In the genomic region with DNA sequence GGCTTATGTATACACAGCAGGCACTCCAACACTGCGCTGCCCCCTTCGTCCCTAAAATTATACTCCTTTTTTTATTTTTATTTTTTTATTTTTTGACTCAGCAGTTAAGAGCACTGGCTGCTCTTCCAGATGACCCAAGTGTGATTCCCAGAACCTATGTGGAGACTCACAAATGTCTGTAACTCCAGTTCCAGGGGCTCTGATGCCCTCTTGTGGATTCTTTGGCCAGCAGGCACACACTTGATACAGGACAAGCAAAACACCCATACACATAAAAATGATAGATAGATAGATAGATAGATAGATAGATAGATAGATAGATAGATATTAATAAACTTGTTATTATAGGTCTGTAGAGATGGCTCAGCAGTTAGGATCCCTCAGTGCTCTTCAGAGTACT, we compare ENCODE assay signal across 15 mouse cellular contexts. TPM values are rescaled to one million over a fixed set of nuclear protein-coding genes. Genes with fewer than 3 reads are reported as not detected.
DNase-seq lines count a peak whose midpoint lies in the region; ATAC-seq and TF ChIP-seq lines count a peak whose summit lies in the region.
"Had no signal": no experiment of that assay in that cellular context is flagged by ENCODE, and none has a peak within 500 bp of the region (broad histone marks: within the 10 kb centered on the region; RNA-seq: fewer than 3 reads in every experiment).

No protein-coding gene starts in this region.

- H3K27ac ChIP-seq in layer of hippocampus, adult 2 months, result no peak overlapping the region
- H3K27ac ChIP-seq: midbrain, embryonic 10.5 days had no signal

- DNase-seq in CD4-positive, CD25-positive, alpha-beta regulatory T cell, adult 2 months (ENCODE audit: low read depth, low spot score), result peak; percentile 25
- DNase-seq in layer of hippocampus, adult 2 months (ENCODE audit: low spot score in 2 of 2), result no peak
- DNase-seq in layer of hippocampus, adult 8-10 months (ENCODE audit: low spot score in 2 of 2), result no peak
- DNase-seq in A20 (ENCODE audit: low read depth, low spot score) (peak; percentile 40), R1 (ENCODE audit: low read depth, low spot score) (peak; percentile 70)
- no peak for DNase-seq in adrenal gland, postnatal 10 days
- no peak for DNase-seq in right cerebral cortex, postnatal 4 days
- DNase-seq: cerebellum, adult 9-11 months; heart, adult 18-20 months; left cerebral cortex, postnatal 4 days; thymus, postnatal 4 days had no signal

- peak; percentile 57 for TF ChIP-seq CTCF in layer of hippocampus, adult 2 months (conservative IDR thresholded peaks at IDR 0.05)

- no peak overlapping the region for H3K4me3 ChIP-seq in layer of hippocampus, adult 2 months
- H3K4me3 ChIP-seq: midbrain, embryonic 10.5 days had no signal

- ATAC-seq in CD4-positive, CD25-positive, alpha-beta regulatory T cell, adult 4 months, result no peak
- ATAC-seq: activated CD4-positive, CD25-positive, alpha-beta regulatory T cell, adult 4 months; inflammation-experienced regulatory T-cells, adult 6 months had no signal

RNA-seq across cellular contexts. Expression of a gene that starts 2.5 kb away (rescaled TPM):
- polyA plus RNA-seq in CD4-positive, CD25-positive, alpha-beta regulatory T cell, adult 4 months (2017; shearing (Covaris generic)), result 10 to 100 TPM; 22.5 to 34.3 TPM
- total RNA-seq in layer of hippocampus, adult 2 months (2021), result 10 to 100 TPM; 17.0 to 20.8 TPM
- total RNA-seq in layer of hippocampus, adult 8-10 months (2022), result 10 to 100 TPM; 17.8 to 27.1 (median 22.5) TPM
- 10 to 100 TPM; 17.7 to 25.7 TPM for total RNA-seq in adrenal gland, postnatal 10 days (2021)

Comparison
In these comparisons a context has a peak if more than half of its experiments do, and no peak if none do; other contexts are left out.
1. DNase-seq: peak in CD4-positive, CD25-positive, alpha-beta regulatory T cell, adult 2 months (single experiment), A20 (single experiment) and R1 (single experiment); none in layer of hippocampus, adult 2 months (0 of 2), layer of hippocampus, adult 8-10 months (0 of 2), adrenal gland, postnatal 10 days (single experiment) and right cerebral cortex, postnatal 4 days (single experiment).